Mouse (Mus musculus): ENCODE measurements around the gene Slc10a4.
"Not testable (repeated sequence)": the region's sequence is repeated elsewhere in the genome, so short reads cannot be mapped to it uniquely, and the experiment has no call there.

The Slc10a4 gene

GRCm38 (mm10) chr5:73006784-73007581 lies at the start of gene Slc10a4:
Slc10a4 (plus strand) TSS chr5:73006883.
- DNase-seq (ENCODE audit: low spot score), result peak; percentile 74

- DNase-seq (ENCODE audit: low spot score), result no peak
Measured at GRCm38 (mm10) chr5:72957281-72957680, 49.4 kb upstream of the Slc10a4 start.

- DNase-seq (ENCODE audit: low spot score), result no peak
Measured at GRCm38 (mm10) chr5:72960096-72960495, 46.6 kb upstream of the Slc10a4 start.

- DNase-seq (ENCODE audit: low spot score), result no peak
Measured at GRCm38 (mm10) chr5:72965706-72966105, 41.0 kb upstream of the Slc10a4 start.

GRCm38 (mm10) chr5:72972435-72972834 lies 34.2 kb upstream of the Slc10a4 start:
- no peak for DNase-seq (ENCODE audit: low spot score)

- no peak for DNase-seq (ENCODE audit: low spot score)
Measured at GRCm38 (mm10) chr5:72972934-72973333, 33.7 kb upstream of the Slc10a4 start.

GRCm38 (mm10) chr5:72974602-72975001 lies 32.1 kb upstream of the Slc10a4 start, which contains the start of gene Gm10135:
Gm10135 (minus strand) TSS chr5:72974702.
- DNase-seq (ENCODE audit: low spot score), result no peak

GRCm38 (mm10) chr5:72975996-72976395 lies 30.7 kb upstream of the Slc10a4 start:
- DNase-seq (ENCODE audit: low spot score), result no peak

- DNase-seq (ENCODE audit: low spot score), result no peak
Measured at GRCm38 (mm10) chr5:72976539-72976938, 30.1 kb upstream of the Slc10a4 start.

GRCm38 (mm10) chr5:72984091-72984490 lies 22.6 kb upstream of the Slc10a4 start:
- peak; percentile 81 for DNase-seq (ENCODE audit: low spot score)

- peak; percentile 77 for DNase-seq (ENCODE audit: low spot score)
Measured at GRCm38 (mm10) chr5:72987786-72988185, 18.9 kb upstream of the Slc10a4 start.

- peak; percentile 24 for DNase-seq (ENCODE audit: low spot score)
Measured at GRCm38 (mm10) chr5:72989756-72990155, 16.9 kb upstream of the Slc10a4 start.

- no peak for DNase-seq (ENCODE audit: low spot score)
Measured at GRCm38 (mm10) chr5:72992474-72992873, 14.2 kb upstream of the Slc10a4 start.

GRCm38 (mm10) chr5:72994424-72994823 lies 12.3 kb upstream of the Slc10a4 start:
- peak; percentile 19 for DNase-seq (ENCODE audit: low spot score)

- DNase-seq (ENCODE audit: low spot score), result peak; percentile 51
Measured at GRCm38 (mm10) chr5:72994928-72995327, 11.8 kb upstream of the Slc10a4 start.

GRCm38 (mm10) chr5:72995379-72995778 lies 11.3 kb upstream of the Slc10a4 start:
- peak; percentile 70 for DNase-seq (ENCODE audit: low spot score)

- DNase-seq (ENCODE audit: low spot score), result not testable (repeated sequence)
Measured at GRCm38 (mm10) chr5:72998546-72998945, 8.1 kb upstream of the Slc10a4 start.

- DNase-seq (ENCODE audit: low spot score), result no peak
Measured at GRCm38 (mm10) chr5:73004046-73004445, 2.6 kb upstream of the Slc10a4 start.

GRCm38 (mm10) chr5:73007582-73007959 lies 888 bp downstream of the Slc10a4 start:
- peak; percentile 27 for DNase-seq (ENCODE audit: low spot score)

GRCm38 (mm10) chr5:73008230-73008629 lies 1.5 kb downstream of the Slc10a4 start:
- peak; percentile 72 for DNase-seq (ENCODE audit: low spot score)

GRCm38 (mm10) chr5:73011806-73012205 lies 5.1 kb downstream of the Slc10a4 start:
- not testable (repeated sequence) for DNase-seq (ENCODE audit: low spot score)

GRCm38 (mm10) chr5:73012884-73013610 lies 6.4 kb downstream of the Slc10a4 start:
- DNase-seq (ENCODE audit: low spot score), result not testable (repeated sequence)
